Mouse (Mus musculus) thymus, adult 2 months (tissue): ENCODE measurements around the gene Cnot10. TPM values are rescaled to one million over a fixed set of nuclear protein-coding genes. Genes with fewer than 3 reads are reported as not detected.

Experiments
- DNase-seq: peaks from one replicate; pipeline ENCODE4 v3.0.0; 2021
- H3K27ac ChIP-seq: fragments of 200-500 bp; 2 replicates; pipeline ENCODE4 v1.5.1; 2012; ENCODE audit warnings: low read length, control low read depth; ENCODE audit not compliant: control insufficient read depth, insufficient read depth
- H3K27me3 ChIP-seq: fragments of 200-500 bp; 2 replicates; pipeline ENCODE4 v1.6.1; 2012; ENCODE audit warnings: mild to moderate bottlenecking, low read length, moderate library complexity, mixed read lengths; ENCODE audit not compliant: control insufficient read depth, insufficient read depth
- H3K36me3 ChIP-seq: fragments of 200-500 bp; 2 replicates; pipeline ENCODE4 v1.6.1; 2012; ENCODE audit warnings: mild to moderate bottlenecking, low read length, moderate library complexity; ENCODE audit not compliant: control insufficient read depth, insufficient read depth
- H3K4me1 ChIP-seq: fragments of 200-500 bp; replicated peaks from 2 replicates; pipeline ENCODE4 v1.6.1; 2012; ENCODE audit warnings: low read length; ENCODE audit not compliant: control insufficient read depth, insufficient read depth
- H3K4me3 ChIP-seq: fragments of 200-500 bp; 2 replicates; pipeline ENCODE4 v1.5.1; 2012; ENCODE audit warnings: mild to moderate bottlenecking, low read length, control low read depth, moderate library complexity; ENCODE audit not compliant: control insufficient read depth, insufficient read depth
- CTCF ChIP-seq: fragments of 200-500 bp; IDR thresholded peaks from 2 replicates; pipeline ENCODE4 v1.5.1; 2012; ENCODE audit warnings: mild to moderate bottlenecking, control low read depth, low read length, moderate library complexity, borderline replicate concordance; ENCODE audit not compliant: control insufficient read depth, poor library complexity, insufficient read depth; ENCODE audit errors: extremely low read depth
- POLR2A ChIP-seq: fragments of 200-500 bp; IDR thresholded peaks from 2 replicates; pipeline ENCODE4 v1.6.1; 2012; ENCODE audit warnings: mild to moderate bottlenecking, low read length, control low read depth, moderate library complexity; ENCODE audit not compliant: control insufficient read depth, poor library complexity, insufficient read depth; ENCODE audit errors: extremely low read depth
- WGBS: fragments of 180-500 bp; shearing (Covaris S2); methylation state at CpG from one replicate; pipeline ENCODE4 v1.1.7; 2018; 5-methylcytosine and 5-hydroxymethylcytosine counted together
- polyA plus RNA-seq: library from polyadenylated mRNA; depleted of rRNA; stranded (reverse); fragments of >200 nt; gene quantifications from 2 replicates; pipeline ENCODE4 v1.2.3, GENCODE M21; 2012

Cnot10 gene
- polyA plus RNA-seq, 1 experiment, result 45.2 TPM

DNA sequence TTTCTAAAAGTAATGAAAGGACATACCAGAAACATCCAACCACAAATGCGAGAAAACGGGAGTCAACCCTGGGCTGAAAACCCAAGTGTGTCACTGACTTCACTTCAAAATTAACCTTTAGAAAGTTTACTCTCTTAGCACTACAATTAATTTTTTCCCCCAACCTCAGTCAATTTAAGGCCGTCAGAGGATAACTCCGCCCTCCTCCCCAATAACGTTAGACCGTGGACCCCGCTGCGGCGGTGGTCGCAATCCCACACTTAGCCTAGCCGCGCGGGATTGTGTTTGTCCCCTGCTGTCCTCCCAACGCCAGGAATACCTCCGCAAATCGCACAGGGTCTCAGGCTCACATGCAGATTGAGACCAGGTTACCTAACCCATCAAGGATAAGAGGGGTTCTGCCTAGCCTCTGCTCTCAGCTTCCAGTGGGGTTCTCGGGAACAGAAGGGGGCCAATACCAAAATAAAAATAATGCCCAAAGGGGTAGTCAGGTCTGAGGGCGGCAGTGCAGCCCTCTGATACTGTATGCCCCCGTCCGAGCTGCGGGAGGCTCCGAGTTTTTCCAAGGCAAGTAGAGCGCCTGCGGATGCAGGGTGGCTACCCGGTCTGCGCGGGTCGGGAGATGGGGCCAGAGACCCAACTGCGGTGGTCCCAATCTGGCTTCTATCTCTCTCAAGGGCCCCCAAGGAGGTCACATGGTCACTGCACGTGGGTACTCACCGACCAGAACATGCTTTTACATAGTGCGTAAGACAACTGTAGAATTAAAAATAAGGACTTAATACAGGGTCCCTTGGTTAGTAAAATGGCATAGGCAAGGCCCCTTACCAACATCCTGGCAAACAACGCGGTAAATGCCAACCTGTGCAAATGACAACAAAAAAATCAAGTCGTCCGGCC, 79.0 kb downstream of the Cnot10 start:
- no peak overlapping the region for H3K4me3 ChIP-seq
- WGBS, result 9% methylated on average over 36 of the region's 36 CpGs
- peaks cover 16% of the 10 kb centered on the region; the same call in 1 of the 2 replicates for H3K4me1 ChIP-seq
- H3K27me3 ChIP-seq, result peaks cover 35% of the 10 kb centered on the region
- DNase-seq, result no peak
- H3K27ac ChIP-seq, result no peak overlapping the region
- TF ChIP-seq POLR2A (no peak), CTCF (no peak)
- H3K36me3 ChIP-seq, result no peaks in the 10 kb centered on the region

DNA sequence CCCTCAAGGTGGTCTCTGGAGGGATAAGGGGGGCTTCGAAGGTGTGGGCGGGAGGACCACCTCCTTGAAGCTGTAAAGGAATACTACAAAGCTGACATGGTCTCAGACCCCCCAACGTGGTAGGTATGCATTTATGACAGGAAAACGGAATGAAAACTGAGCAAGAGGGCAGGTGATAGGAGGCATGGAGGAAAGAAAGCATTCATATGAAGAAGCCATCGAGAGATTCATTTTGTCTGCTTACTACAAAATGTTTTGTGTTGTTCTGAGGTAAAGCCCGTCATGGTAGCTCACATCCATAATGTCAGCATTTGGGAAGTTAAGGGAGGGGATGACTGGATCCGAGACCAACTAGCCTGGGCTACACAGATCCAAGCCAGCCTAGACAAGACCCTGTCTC, 79.8 kb downstream of the Cnot10 start:
- Histone ChIP-seq H3K4me3 (no peak overlapping the region), H3K36me3 (no peaks in the 10 kb centered on the region), H3K27me3 (peaks cover 35% of the 10 kb centered on the region), H3K4me1 (peaks cover 16% of the 10 kb centered on the region; the same call in 1 of the 2 replicates), H3K27ac (no peak overlapping the region)
- DNase-seq, result no peak
- 36% methylated on average over 7 of the region's 7 CpGs for WGBS
- TF ChIP-seq POLR2A (no peak), CTCF (no peak)

DNA sequence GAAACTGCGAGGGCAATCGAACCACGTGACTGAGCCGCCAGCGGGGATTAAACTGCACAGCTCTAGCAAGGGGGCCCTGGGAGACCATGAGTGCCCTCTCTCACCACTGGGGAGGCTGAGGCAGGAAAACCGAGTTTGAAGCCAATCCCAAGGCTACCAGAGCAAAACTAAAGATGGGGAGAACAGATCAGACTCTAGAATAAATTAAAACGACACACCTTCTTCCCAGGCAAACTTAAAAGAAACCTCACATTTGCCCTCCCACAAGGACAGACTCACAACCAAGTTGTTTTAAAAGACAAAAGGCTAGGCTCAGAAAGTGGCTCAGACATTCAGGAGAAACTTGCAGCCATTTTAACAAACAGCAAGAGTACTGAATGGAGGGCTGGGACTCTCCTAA, 82.9 kb downstream of the Cnot10 start:
- TF ChIP-seq POLR2A, result no peak
- no peak for DNase-seq
- no peaks in the 10 kb centered on the region for H3K36me3 ChIP-seq
- H3K27me3 ChIP-seq, result peaks cover 16% of the 10 kb centered on the region
- H3K27ac ChIP-seq, result no peak overlapping the region
- H3K4me3 ChIP-seq, result no peak overlapping the region
- 64% methylated on average over 7 of the region's 7 CpGs for WGBS
- peaks cover 4% of the 10 kb centered on the region; the same call in 1 of the 2 replicates for H3K4me1 ChIP-seq

DNA sequence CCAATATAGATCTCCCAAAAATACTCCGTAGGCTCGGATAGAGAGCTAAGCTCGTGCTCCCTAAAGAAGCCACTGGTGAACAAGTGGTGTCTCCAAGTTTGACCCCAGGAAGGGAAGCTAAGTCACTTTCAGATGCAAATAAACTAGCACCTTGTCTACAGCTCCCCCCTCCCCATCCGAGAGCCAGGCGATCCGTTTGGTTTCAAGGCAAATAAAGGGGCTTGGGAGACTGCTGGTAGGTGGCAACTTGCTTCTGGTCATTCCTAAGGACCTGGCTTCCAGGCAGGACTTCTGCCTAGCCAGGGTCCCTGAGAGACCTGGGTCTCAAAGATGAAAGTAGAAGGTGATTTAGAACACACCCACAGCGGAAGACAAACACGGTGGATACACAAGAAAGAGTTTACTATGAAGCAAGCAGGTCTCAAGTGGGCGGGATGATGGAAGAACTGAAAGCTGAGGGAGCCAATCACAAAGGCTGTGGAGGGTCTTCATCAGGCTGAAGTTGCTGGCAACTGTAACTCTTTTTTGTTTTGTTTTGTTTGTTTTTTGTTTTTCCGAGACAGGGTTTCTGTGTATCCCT, 83.6 kb downstream of the Cnot10 start:
- 83% methylated on average over 10 of the region's 10 CpGs for WGBS
- H3K27ac ChIP-seq, result no peak overlapping the region

DNA sequence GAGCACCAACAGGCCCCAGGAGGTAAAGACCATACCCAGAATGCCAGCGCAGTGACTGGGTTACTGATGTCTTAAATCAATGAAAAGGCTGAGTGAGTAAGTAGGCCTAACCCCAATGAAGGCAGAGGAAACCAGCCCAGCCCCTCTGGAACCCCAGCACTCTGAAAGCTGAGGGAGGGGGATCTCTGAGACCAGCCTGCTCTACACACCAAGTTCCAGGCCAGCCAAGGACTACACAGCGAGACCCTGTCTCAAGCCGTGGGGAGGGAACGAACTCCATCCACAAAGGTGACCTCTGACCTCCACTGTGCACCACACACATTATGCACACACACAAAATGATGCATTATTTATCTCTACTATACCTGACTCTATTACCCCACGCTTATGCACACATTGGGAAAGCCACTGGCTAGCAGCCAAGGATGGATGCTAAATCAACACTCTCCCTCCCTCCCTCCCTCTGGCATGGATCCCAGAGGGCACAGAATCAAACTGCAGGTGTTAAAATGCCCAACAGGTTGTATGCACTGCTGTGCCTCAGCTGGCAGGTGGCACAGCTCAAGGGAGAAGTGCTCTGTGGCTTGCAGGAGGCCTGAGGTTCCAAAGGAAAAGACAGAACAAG, 85.5 kb downstream of the Cnot10 start:
- no peak for DNase-seq
- H3K27ac ChIP-seq, result no peak overlapping the region
- WGBS, result 91% methylated on average over 5 of the region's 5 CpGs
- H3K36me3 ChIP-seq, result no peaks in the 10 kb centered on the region
- H3K4me3 ChIP-seq, result no peak overlapping the region
- no peak for TF ChIP-seq POLR2A
- no peak for TF ChIP-seq CTCF
- H3K4me1 ChIP-seq, result peaks cover 7% of the 10 kb centered on the region; the same call in 1 of the 2 replicates
- peaks cover 3% of the 10 kb centered on the region; the same call in 1 of the 2 replicates for H3K27me3 ChIP-seq

More for the DNA sequence above, 83.6 kb downstream of the Cnot10 start:
- no peak for DNase-seq
- TF ChIP-seq POLR2A (no peak), CTCF (no peak)
- no peak overlapping the region for H3K4me3 ChIP-seq
- H3K27me3 ChIP-seq, result peaks cover 12% of the 10 kb centered on the region
- H3K4me1 ChIP-seq, result peaks cover 7% of the 10 kb centered on the region; the same call in 1 of the 2 replicates
- no peaks in the 10 kb centered on the region for H3K36me3 ChIP-seq

DNA sequence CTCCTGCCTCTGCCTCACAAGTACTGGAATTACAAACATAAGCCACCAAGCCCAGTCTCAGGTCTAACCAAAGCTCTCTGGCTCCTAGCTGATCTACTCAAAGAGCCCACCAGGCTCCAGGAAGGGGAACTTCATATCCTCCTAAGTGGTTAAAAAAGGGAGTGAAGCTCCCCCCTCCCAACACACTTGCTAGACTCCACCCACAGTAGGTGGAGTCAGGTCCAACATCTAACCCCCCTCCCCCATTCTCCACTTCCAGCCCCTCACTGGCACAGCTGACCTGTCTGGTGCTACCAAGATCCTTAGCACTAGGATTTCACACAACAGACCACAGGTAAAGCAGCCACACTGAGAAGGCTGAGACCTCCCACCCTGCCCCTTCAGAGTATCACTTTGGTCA, 86.2 kb downstream of the Cnot10 start:
- Histone ChIP-seq H3K4me1 (peaks cover 7% of the 10 kb centered on the region; the same call in 1 of the 2 replicates), H3K4me3 (no peak overlapping the region), H3K27me3 (peaks cover 3% of the 10 kb centered on the region; the same call in 1 of the 2 replicates), H3K27ac (no peak overlapping the region), H3K36me3 (no peaks in the 10 kb centered on the region)
- no peak for TF ChIP-seq CTCF
- no peak for TF ChIP-seq POLR2A
- no peak for DNase-seq
